Comparison of ENCODE assay signal across 11 mouse cellular contexts in the genomic region with DNA sequence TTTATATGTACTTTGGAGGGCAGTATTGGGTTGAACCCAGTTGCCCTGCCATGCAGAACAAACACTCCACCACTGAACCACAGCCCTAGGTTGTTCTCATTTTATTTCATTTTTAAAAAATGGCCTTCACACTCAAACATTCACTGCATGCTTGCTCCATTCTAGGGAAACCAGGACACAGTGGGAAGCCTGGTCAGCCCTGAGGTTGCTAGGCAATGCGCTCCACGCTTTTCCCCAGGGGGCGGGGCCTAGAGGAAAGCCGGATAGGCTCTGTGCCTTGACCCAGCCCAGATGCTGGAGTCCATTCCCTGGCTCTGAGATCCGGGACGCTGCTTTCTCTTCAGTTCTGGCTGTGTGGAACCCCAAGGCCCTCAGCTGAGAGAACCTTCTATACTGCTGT. TPM values are rescaled to one million over a fixed set of nuclear protein-coding genes. Genes with fewer than 3 reads are reported as not detected.
DNase-seq lines count a peak whose midpoint lies in the region; ATAC-seq lines count a peak whose summit lies in the region.
"Had no signal": no experiment of that assay in that cellular context is flagged by ENCODE, and none has a peak within 500 bp of the region (broad histone marks: within the 10 kb centered on the region; RNA-seq: fewer than 3 reads in every experiment).

No protein-coding gene starts in this region.

- H3K9me3 ChIP-seq in heart, embryonic 12.5 days (replicated peaks), result peaks cover 4% of the 10 kb centered on the region
- no peaks in the 10 kb centered on the region for H3K9me3 ChIP-seq in forebrain, embryonic 14.5 days (replicated peaks; ENCODE audit: control insufficient read depth, low read length)
- no peaks in the 10 kb centered on the region for H3K9me3 ChIP-seq in midbrain, embryonic 11.5 days (ENCODE audit: control insufficient read depth, low read length)

- no peak overlapping the region for H3K27ac ChIP-seq in heart, embryonic 12.5 days (ENCODE audit: poor library complexity, severe bottlenecking)
- H3K27ac ChIP-seq in forebrain, embryonic 14.5 days (ENCODE audit: low read depth, low read length), result no peak overlapping the region
- no peak overlapping the region for H3K27ac ChIP-seq in midbrain, embryonic 11.5 days (ENCODE audit: low read depth, low read length)
- H3K27ac ChIP-seq: macrophage had no signal

- no peaks in the 10 kb centered on the region for H3K36me3 ChIP-seq in heart, embryonic 12.5 days
- no peaks in the 10 kb centered on the region for H3K36me3 ChIP-seq in forebrain, embryonic 14.5 days (ENCODE audit: control insufficient read depth, insufficient read depth, low read length)
- no peaks in the 10 kb centered on the region for H3K36me3 ChIP-seq in midbrain, embryonic 11.5 days (ENCODE audit: control insufficient read depth, insufficient read depth, low read length)

- 0 out of 2 replicates have a peak, but pooled peaks have one; percentile 42 for ATAC-seq in heart, embryonic 12.5 days (ENCODE audit: insufficient number of reproducible peaks, low FRiP score)
- ATAC-seq in forebrain, embryonic 14.5 days, result peak; percentile 29; the same call in 1 of the 2 replicates
- ATAC-seq in midbrain, embryonic 11.5 days (ENCODE audit: low FRiP score), result peak; percentile 88
- ATAC-seq in erythroid progenitor cell, adult 5-6 weeks (replicated peaks; ENCODE audit: low FRiP score, poor library complexity, severe bottlenecking), result no peak
- no peak for ATAC-seq in granulocyte monocyte progenitor cell, adult 5-6 weeks (replicated peaks; ENCODE audit: poor library complexity, severe bottlenecking)
- ATAC-seq in monocyte, adult 5-6 weeks (replicated peaks; ENCODE audit: insufficient number of reproducible peaks, low FRiP score, low TSS enrichment, poor library complexity, severe bottlenecking), result no peak
- ATAC-seq: CD4-positive, CD25-positive, alpha-beta regulatory T cell, adult 4 months had no signal

- H3K9ac ChIP-seq in heart, embryonic 12.5 days, result no peak overlapping the region
- H3K9ac ChIP-seq in forebrain, embryonic 14.5 days (ENCODE audit: low read length), result no peak overlapping the region
- no peak overlapping the region for H3K9ac ChIP-seq in midbrain, embryonic 11.5 days (ENCODE audit: low read length)

- intact Hi-C loops in heart, postnatal 36 days (cut with DNase I), result no loop called here

- no peak overlapping the region for H3K4me2 ChIP-seq in heart, embryonic 12.5 days
- no peak overlapping the region for H3K4me2 ChIP-seq in forebrain, embryonic 14.5 days (ENCODE audit: low read length)
- H3K4me2 ChIP-seq in midbrain, embryonic 11.5 days, result 0 out of 2 replicates have a peak overlapping the region, but pooled peaks have one; percentile 3

- no peaks in the 10 kb centered on the region for H3K27me3 ChIP-seq in heart, embryonic 12.5 days (replicated peaks)
- H3K27me3 ChIP-seq in forebrain, embryonic 14.5 days (replicated peaks; ENCODE audit: control insufficient read depth, insufficient read depth, low read length), result no peaks in the 10 kb centered on the region
- H3K27me3 ChIP-seq in midbrain, embryonic 11.5 days (ENCODE audit: control insufficient read depth, insufficient read depth, low read length), result no peaks in the 10 kb centered on the region

- WGBS in heart, embryonic 12.5 days, result 5% methylated on average over 6 of the region's 6 CpGs
- 6% methylated on average over 6 of the region's 6 CpGs for WGBS in forebrain, embryonic 14.5 days
- 5% methylated on average over 6 of the region's 6 CpGs for WGBS in midbrain, embryonic 11.5 days

- no peak overlapping the region for H3K4me3 ChIP-seq in heart, embryonic 12.5 days
- no peak overlapping the region for H3K4me3 ChIP-seq in forebrain, embryonic 14.5 days (ENCODE audit: low read depth, low read length)
- H3K4me3 ChIP-seq in midbrain, embryonic 11.5 days (ENCODE audit: low read depth, low read length), result no peak overlapping the region

- no peaks in the 10 kb centered on the region for H3K4me1 ChIP-seq in heart, embryonic 12.5 days (replicated peaks)
- H3K4me1 ChIP-seq in forebrain, embryonic 14.5 days (ENCODE audit: control insufficient read depth, insufficient read depth, low read length), result peaks cover 4% of the 10 kb centered on the region; the same call in 1 of the 2 replicates
- peaks cover 3% of the 10 kb centered on the region for H3K4me1 ChIP-seq in midbrain, embryonic 11.5 days (ENCODE audit: control insufficient read depth, insufficient read depth, low read length)

- no peak for DNase-seq in heart, postnatal 36 days
- peak; percentile 80 for DNase-seq in R1 (ENCODE audit: low read depth, low spot score)
- DNase-seq in forebrain, embryonic 14.5 days (ENCODE audit: low spot score), result peak; percentile 19
- no peak for DNase-seq in midbrain, embryonic 11.5 days (ENCODE audit: low spot score, missing footprints)

RNA-seq across cellular contexts. Expression of a gene that starts 8.8 kb away (rescaled TPM):
- polyA plus RNA-seq in heart, embryonic 12.5 days (2016; fragmentation: Nextera tagmentation; extraction: Ambion mirVana), result not detected in 2 replicates
- not detected for total RNA-seq in heart, postnatal 36 days (2021)
- not detected in 2 replicates for polyA plus RNA-seq in forebrain, embryonic 14.5 days (2014; fragmentation: Nextera tagmentation; extraction: Ambion mirVana)
- not detected in 2 replicates for polyA plus RNA-seq in midbrain, embryonic 11.5 days (2014; fragmentation: Nextera tagmentation; extraction: Ambion mirVana)
- total RNA-seq in erythroid progenitor cell, adult 5-6 weeks (2015; ENCODE audit: low replicate concordance), result not detected in 2 replicates
- total RNA-seq in erythroid progenitor cell, adult 5-6 weeks (2017; ENCODE audit: low replicate concordance), result not detected in 2 replicates
- total RNA-seq in granulocyte monocyte progenitor cell, adult 5-6 weeks (2014; fragmentation: Nextera tagmentation), result not detected in 2 replicates
- total RNA-seq in granulocyte monocyte progenitor cell, adult 5-6 weeks (2017), result not detected in 2 replicates
- total RNA-seq in monocyte, adult 5-6 weeks (2017), result not detected in 3 replicates
- polyA plus RNA-seq: intestine, embryonic 14.5 days; macrophage had no signal

RNA-seq across cellular contexts. Expression of a gene that starts 25.4 kb away (rescaled TPM):
- 0.10 TPM in 1 of 2 replicates, not detected in the other for polyA plus RNA-seq in heart, embryonic 12.5 days (2016; fragmentation: Nextera tagmentation; extraction: Ambion mirVana)
- not detected for total RNA-seq in heart, postnatal 36 days (2021)
- 1.9 and 2.3 TPM in 2 replicates for polyA plus RNA-seq in forebrain, embryonic 14.5 days (2014; fragmentation: Nextera tagmentation; extraction: Ambion mirVana)
- polyA plus RNA-seq in midbrain, embryonic 11.5 days (2014; fragmentation: Nextera tagmentation; extraction: Ambion mirVana), result 0.40 and 0.57 TPM in 2 replicates
- not detected in 2 replicates for total RNA-seq in erythroid progenitor cell, adult 5-6 weeks (2015; ENCODE audit: low replicate concordance)
- total RNA-seq in erythroid progenitor cell, adult 5-6 weeks (2017; ENCODE audit: low replicate concordance), result not detected in 2 replicates
- total RNA-seq in granulocyte monocyte progenitor cell, adult 5-6 weeks (2014; fragmentation: Nextera tagmentation), result not detected in 2 replicates
- not detected in 2 replicates for total RNA-seq in granulocyte monocyte progenitor cell, adult 5-6 weeks (2017)
- total RNA-seq in monocyte, adult 5-6 weeks (2017), result not detected in 3 replicates
- polyA plus RNA-seq: macrophage had no signal

Comparison
In these comparisons a context has a peak if more than half of its experiments do, and no peak if none do; other contexts are left out.
1. ATAC-seq: peak in heart, embryonic 12.5 days (single experiment), forebrain, embryonic 14.5 days (single experiment) and midbrain, embryonic 11.5 days (single experiment); none in erythroid progenitor cell, adult 5-6 weeks (single experiment), granulocyte monocyte progenitor cell, adult 5-6 weeks (single experiment) and monocyte, adult 5-6 weeks (single experiment).
2. DNase-seq: peak in R1 (single experiment) and forebrain, embryonic 14.5 days (single experiment); none in heart, postnatal 36 days (0 of 2) and midbrain, embryonic 11.5 days (single experiment).